Mouse (Mus musculus): ENCODE measurements around the gene Apoo.
"Not testable (repeated sequence)": the region's sequence is repeated elsewhere in the genome, so short reads cannot be mapped to it uniquely, and the experiment has no call there.

Gene Apoo

DNA sequence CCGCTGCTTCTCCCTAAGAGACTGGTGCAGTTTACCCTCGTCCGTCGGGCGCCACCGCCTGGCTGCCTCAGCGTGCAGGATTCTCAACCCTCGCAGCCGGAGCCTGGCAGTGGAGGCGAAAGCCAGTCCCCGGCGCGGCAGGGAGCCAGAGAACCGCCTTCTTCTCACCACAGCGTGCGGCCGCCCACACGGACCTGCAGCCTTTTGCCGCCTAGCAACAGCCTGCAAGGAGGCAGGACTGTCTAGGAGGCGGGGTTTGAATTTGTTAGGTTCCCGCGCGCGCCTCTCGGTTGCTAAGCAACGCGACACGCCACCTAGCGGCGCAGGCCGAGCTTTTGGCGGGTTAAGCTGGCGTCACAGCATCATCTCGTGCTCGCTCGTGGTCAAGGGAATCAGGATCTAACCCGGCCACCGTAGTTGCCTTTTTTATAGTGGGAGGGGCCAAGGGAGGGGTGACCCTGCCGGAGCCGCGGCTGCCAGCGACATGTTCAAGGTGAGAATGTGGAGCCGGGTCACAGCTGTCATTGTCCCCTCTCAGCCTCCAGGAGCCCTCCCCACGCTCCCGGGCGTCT is at the start of gene Apoo, which contains the start of gene Fam90a1b:
Gene Apoo, plus strand, starts transcription at position 448 of the 572 bp plus-strand sequence.
Gene Fam90a1b, minus strand, starts transcription at position 108 of the 572 bp plus-strand sequence.
- DNase-seq (ENCODE audit: low spot score): peak; percentile 94

GRCm38 (mm10) chrX:94321036-94321902 is 45.6 kb upstream of the Apoo start:
- no peak for DNase-seq (ENCODE audit: low spot score)

- DNase-seq (ENCODE audit: low spot score): not testable (repeated sequence)
Measured at GRCm38 (mm10) chrX:94343638-94344037, 23.3 kb upstream of the Apoo start.

GRCm38 (mm10) chrX:94365381-94365925 is 1.5 kb upstream of the Apoo start:
- no peak for DNase-seq (ENCODE audit: low spot score)

DNA sequence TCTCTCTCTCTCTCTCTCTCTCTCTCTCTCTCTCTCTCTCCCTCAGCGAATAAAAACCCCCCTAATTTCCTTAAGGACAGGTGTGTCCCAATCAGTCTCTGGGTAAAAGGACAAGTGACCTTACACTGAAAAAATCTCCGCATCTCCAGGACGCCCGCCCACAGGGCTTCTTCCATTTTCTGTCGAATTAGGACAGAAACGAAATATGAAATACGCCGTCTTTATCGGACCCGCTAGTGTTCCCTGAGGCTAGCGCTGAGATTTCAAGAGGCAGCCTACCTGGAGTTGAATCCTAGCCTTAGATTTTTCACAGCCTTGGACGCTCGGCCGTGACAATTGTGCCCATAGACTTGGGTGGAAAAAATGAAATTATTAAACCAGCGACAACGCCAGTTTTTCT is 888 bp upstream of the Apoo start:
- DNase-seq (ENCODE audit: low spot score): peak; percentile 2

- no peak for DNase-seq (ENCODE audit: low spot score)
Measured at GRCm38 (mm10) chrX:94367248-94367647, 331 bp downstream of the Apoo start.

GRCm38 (mm10) chrX:94378734-94379133 is 11.8 kb downstream of the Apoo start:
- DNase-seq (ENCODE audit: low spot score): no peak

DNA sequence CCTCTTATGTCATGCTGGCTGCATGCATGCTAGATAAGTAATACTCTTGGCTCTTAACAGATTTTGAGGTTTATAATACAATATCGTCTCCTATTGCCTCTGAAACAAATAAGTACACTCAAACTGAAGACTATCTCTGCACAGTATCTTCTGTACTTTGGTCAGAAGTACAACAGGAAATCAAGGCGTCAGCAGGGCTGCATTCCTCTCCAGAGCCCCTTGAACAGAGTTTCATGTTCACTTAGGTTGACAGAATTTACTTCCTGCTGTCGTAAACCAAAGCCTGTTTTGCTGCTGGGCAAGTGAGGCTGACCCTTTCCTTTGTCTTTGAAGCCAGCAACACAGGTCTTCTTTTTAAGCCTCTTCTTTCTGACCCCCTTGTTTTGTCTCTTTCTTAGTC is 42.1 kb downstream of the Apoo start:
- no peak for DNase-seq (ENCODE audit: low spot score)

DNA sequence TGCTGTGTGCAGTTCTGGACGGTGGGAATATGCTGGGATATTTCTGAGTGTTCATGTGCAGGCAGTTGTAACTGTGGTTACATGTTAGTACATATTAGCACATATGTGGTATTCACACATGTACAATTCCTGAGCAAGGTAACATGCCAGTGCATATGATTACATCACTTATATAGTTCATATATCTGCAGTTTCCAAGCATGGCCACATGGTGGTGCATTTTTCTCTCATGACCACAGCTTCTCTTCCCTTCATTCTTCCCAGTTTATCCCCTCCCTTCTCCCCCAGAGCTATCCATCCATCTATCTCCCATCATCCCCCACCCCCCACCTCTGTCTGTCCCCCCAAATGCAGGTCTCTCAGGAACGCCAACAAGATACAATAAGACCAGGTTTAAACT is 53.3 kb downstream of the Apoo start:
- no peak for DNase-seq (ENCODE audit: low spot score)

DNA sequence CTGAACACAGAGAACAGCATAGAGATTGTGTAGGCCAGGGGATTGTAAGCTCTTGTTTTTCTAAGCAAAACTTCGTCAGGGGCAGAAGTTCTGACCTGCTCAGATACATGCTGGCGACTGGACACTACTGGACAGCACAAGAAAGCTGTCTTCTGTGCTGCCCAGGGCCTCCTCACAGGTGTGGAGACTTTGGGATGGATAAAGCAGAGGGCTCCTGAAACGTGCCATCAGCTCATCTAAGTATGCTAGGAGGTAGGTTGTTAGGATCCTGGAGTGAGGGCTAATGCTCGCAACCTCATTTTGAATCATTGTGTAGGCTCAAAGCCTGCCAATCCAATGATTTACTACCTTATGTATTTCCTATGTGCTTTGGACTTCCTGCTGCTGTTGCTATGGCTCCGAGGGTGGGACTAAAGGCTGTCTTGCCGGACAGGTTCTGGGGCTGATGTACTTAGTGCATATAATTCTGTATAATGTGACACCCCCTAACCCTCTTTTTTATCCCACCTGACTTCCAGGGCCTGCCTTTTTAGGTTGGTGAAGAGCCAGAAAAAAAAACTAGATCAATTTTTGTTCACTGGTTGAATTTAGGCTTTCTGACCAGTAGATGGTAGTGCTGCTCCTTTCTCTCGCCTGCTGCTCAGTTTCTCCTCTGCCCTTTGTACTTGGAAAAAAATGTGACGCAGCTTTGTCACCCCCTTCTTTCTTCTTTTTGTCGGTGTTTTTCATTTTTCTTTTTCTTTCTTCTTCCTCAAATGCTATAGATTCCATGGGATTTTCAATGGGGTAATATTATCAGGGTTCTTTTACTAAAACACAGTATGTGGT is 64.8 kb downstream of the Apoo start:
- no peak for DNase-seq (ENCODE audit: low spot score)

GRCm38 (mm10) chrX:94445427-94445826 is 78.5 kb downstream of the Apoo start:
- not testable (repeated sequence) for DNase-seq (ENCODE audit: low spot score)

DNA sequence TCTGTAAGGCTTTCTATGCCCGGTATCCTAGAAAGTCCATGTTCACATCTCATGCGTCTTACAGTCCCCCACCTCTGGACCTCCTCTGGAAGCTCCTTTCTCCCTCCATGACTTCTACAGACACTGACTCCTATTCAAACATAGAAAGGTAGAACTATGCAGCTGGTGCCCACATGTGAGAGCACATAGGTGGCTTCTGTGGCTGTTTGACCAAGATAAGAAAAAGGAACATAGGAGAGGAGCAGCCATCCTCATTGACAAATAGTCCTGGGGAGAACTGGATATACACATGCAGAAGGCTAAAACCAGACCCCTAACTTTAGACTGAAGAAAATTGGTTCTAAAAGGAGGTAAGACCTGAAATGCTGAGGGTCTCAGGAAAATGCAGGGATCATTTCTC is 79.1 kb downstream of the Apoo start:
- DNase-seq (ENCODE audit: low spot score): not testable (repeated sequence)

DNA sequence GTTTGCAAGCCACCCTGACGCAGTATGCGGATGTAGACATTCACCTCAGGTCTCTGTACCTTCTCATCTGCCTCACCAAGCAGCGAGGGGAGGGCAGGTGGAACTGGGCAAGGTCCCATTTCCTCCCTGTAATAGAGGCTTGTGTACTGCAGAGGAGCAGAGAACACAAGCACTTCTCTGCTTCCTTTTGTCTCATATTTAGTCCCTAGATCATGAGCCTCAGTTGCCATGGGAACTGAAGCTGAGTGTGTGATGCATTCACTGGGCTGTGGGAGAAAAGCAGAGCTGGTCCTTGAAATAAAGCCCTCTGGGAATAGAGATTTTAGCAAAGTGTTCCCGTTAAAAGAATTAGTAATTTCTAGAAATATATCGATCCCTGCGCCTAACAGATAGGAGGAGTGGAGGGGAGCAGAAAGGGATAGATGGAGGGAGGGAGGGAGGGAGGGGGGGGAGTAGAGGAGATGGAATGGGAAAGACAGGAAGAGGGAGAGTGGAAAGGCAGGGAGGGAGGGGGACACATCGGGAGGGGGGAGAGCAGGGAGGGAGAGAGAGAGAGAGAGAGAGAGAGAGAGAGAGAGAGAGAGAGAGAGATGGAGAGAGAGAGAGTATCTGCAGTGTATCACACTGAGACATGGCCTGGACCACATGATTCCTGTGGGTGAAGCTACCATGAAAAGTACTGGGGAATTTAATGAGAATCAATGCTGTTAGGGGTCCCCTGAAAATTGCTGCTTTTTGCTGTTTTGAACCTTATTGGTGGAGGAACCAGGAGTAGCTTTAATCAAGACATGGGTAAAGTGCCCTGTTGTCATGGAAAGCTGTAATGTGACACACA is 83.3 kb downstream of the Apoo start:
- not testable (repeated sequence) for DNase-seq (ENCODE audit: low spot score)

- DNase-seq (ENCODE audit: low spot score): no peak
Measured at GRCm38 (mm10) chrX:94459346-94459745, 92.4 kb downstream of the Apoo start.

DNA sequence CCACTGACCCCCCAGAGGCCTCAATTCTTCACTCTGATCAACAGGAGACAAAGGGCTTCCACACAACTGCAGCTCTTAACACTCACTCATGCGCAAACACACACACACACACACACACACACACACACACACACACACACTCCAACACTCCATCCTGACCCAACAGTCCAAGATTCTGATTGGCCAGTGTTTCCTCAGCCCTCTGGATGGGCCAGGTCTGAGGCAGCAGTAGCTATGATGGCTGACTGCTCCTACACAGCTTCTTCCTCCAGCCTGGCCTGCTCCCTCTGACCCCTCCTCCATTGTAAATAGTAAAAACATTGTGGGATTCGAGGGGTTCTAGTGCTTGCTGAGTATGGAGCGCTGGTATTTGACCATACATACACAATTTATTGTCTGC is 94.6 kb downstream of the Apoo start:
- DNase-seq (ENCODE audit: low spot score): not testable (repeated sequence)

DNA sequence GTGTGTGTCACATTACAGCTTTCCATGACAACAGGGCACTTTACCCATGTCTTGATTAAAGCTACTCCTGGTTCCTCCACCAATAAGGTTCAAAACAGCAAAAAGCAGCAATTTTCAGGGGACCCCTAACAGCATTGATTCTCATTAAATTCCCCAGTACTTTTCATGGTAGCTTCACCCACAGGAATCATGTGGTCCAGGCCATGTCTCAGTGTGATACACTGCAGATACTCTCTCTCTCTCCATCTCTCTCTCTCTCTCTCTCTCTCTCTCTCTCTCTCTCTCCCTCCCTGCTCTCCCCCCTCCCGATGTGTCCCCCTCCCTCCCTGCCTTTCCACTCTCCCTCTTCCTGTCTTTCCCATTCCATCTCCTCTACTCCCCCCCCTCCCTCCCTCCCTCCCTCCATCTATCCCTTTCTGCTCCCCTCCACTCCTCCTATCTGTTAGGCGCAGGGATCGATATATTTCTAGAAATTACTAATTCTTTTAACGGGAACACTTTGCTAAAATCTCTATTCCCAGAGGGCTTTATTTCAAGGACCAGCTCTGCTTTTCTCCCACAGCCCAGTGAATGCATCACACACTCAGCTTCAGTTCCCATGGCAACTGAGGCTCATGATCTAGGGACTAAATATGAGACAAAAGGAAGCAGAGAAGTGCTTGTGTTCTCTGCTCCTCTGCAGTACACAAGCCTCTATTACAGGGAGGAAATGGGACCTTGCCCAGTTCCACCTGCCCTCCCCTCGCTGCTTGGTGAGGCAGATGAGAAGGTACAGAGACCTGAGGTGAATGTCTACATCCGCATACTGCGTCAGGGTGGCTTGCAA is 95.9 kb downstream of the Apoo start:
- not testable (repeated sequence) for DNase-seq (ENCODE audit: low spot score)

All from ovary, postnatal 14 days (tissue).